Mouse (Mus musculus): ENCODE data around the gene Fa2h. TPM values are rescaled to one million over a fixed set of nuclear protein-coding genes. Genes with fewer than 3 reads are reported as not detected.

The Fa2h gene
- polyA plus RNA-seq, 1 experiment = 0.73 TPM

DNA sequence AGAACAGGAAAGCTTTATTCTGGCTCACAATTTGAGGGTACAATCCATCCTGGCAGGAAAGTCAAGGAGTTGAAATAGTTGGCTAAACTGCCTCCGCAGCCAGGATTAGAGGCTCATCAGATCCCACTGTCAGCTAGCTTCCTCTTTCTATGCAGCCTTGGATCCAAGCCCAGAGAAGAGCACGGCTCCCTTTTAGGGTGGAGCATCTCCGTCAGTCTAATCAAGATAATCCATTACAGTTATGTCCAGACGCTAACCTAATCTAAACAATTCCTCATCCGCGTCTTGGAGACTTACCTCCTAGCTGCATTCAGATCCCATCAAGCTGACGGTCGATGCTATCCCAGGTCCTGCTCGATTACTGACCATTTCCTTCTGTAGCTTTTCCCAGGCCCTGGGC lies 7.7 kb downstream of the Fa2h start:
- TF ChIP-seq CTCF (IDR thresholded peaks at IDR 0.05; ENCODE audit: borderline replicate concordance, control insufficient read depth, extremely low read depth, insufficient read depth, low read length, poor library complexity) = no peak
- TF ChIP-seq POLR2A (IDR thresholded peaks at IDR 0.05; ENCODE audit: control insufficient read depth, extremely low read depth, insufficient read depth, low read length, poor library complexity) = no peak
- DNase-seq = no peak
- peaks cover 4% of the 10 kb centered on the region; the same call in 1 of the 2 replicates for H3K27me3 ChIP-seq (ENCODE audit: control insufficient read depth, insufficient read depth, low read length)
- H3K36me3 ChIP-seq (ENCODE audit: control insufficient read depth, insufficient read depth, low read length) = no peaks in the 10 kb centered on the region
- no peak overlapping the region for H3K27ac ChIP-seq (ENCODE audit: control insufficient read depth, insufficient read depth, low read length)
- H3K4me1 ChIP-seq (replicated peaks; ENCODE audit: control insufficient read depth, insufficient read depth, low read length) = no peaks in the 10 kb centered on the region
- WGBS = 65% methylated on average over 9 of the region's 9 CpGs
- no peak overlapping the region for H3K4me3 ChIP-seq (ENCODE audit: control insufficient read depth, insufficient read depth, low read length)

DNA sequence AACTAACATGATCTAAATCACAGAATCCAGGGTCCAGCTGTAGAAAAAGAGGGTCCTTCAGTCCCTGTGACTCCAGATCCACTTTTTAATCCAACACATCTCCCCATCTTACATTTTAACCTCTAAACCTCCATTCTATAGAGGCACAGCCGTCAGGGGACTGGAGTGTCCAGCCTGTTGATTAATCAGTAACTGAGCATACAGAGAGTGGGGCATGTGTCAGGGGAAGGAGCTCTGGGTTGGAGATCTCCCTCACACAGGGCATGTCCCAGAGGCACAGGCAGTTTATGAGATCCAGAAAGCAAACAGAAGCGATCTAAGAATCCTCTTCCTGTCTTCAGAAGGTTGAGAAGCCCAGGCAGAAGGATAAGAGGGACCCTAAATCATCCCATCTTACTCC lies 9.0 kb downstream of the Fa2h start:
- no peak for TF ChIP-seq CTCF (IDR thresholded peaks at IDR 0.05; ENCODE audit: borderline replicate concordance, control insufficient read depth, extremely low read depth, insufficient read depth, low read length, poor library complexity)
- no peak for TF ChIP-seq POLR2A (IDR thresholded peaks at IDR 0.05; ENCODE audit: control insufficient read depth, extremely low read depth, insufficient read depth, low read length, poor library complexity)
- WGBS = 45% methylated on average over 2 of the region's 2 CpGs
- no peak overlapping the region for H3K4me3 ChIP-seq (ENCODE audit: control insufficient read depth, insufficient read depth, low read length)
- H3K27me3 ChIP-seq (ENCODE audit: control insufficient read depth, insufficient read depth, low read length) = peaks cover 2% of the 10 kb centered on the region; the same call in 1 of the 2 replicates
- no peaks in the 10 kb centered on the region for H3K4me1 ChIP-seq (replicated peaks; ENCODE audit: control insufficient read depth, insufficient read depth, low read length)
- H3K36me3 ChIP-seq (ENCODE audit: control insufficient read depth, insufficient read depth, low read length) = no peaks in the 10 kb centered on the region
- no peak overlapping the region for H3K27ac ChIP-seq (ENCODE audit: control insufficient read depth, insufficient read depth, low read length)
- DNase-seq = no peak

DNA sequence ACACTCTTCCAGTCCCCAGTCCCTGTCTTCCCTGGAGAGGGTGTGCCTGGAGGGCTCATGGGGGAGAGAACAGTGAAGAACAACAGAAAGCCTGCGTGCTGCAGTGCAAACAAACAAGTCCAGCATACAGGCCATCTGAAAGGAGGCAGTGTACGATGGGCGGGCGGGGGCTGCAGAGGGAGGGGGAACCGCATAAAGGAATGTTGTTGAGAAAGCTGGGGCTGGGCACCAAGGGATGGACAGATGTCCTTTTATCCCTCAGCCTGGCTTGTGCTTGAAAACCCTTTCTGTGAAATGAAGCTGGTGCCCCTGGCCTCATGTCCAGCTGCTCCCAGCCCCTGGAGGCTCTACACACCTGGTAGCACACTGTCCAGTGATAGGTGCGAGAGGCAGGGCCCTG lies 18.4 kb downstream of the Fa2h start:
- H3K4me1 ChIP-seq (replicated peaks; ENCODE audit: control insufficient read depth, insufficient read depth, low read length) = no peaks in the 10 kb centered on the region
- no peaks in the 10 kb centered on the region for H3K36me3 ChIP-seq (ENCODE audit: control insufficient read depth, insufficient read depth, low read length)
- DNase-seq = no peak
- H3K27me3 ChIP-seq (ENCODE audit: control insufficient read depth, insufficient read depth, low read length) = no peaks in the 10 kb centered on the region
- WGBS = 94% methylated on average over 6 of the region's 6 CpGs
- TF ChIP-seq POLR2A (IDR thresholded peaks at IDR 0.05; ENCODE audit: control insufficient read depth, extremely low read depth, insufficient read depth, low read length, poor library complexity) = no peak
- no peak for TF ChIP-seq CTCF (IDR thresholded peaks at IDR 0.05; ENCODE audit: borderline replicate concordance, control insufficient read depth, extremely low read depth, insufficient read depth, low read length, poor library complexity)
- no peak overlapping the region for H3K27ac ChIP-seq (ENCODE audit: control insufficient read depth, insufficient read depth, low read length)
- no peak overlapping the region for H3K4me3 ChIP-seq (ENCODE audit: control insufficient read depth, insufficient read depth, low read length)

DNA sequence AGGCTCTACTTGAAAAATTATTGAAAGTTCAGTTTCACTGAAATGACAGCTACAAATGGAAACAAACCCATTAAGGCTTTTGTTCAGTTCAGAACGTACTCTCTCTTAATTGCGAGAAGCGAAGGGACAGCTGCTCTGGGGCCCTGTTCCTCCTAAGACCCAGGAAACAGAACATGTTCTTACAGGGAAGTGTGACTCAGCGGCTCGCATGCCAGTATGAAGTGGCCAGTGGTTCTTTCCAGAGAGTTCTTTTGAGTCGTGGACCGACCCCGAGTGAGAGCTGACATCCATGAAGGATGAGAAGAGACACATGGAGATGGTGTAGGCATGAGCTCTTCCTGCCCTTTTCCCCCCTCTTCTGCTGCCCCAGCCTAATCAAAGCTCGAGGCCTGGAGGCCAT lies 23.9 kb downstream of the Fa2h start:
- Histone ChIP-seq H3K27me3 (ENCODE audit: control insufficient read depth, insufficient read depth, low read length) (no peaks in the 10 kb centered on the region), H3K4me3 (ENCODE audit: control insufficient read depth, insufficient read depth, low read length) (no peak overlapping the region), H3K27ac (ENCODE audit: control insufficient read depth, insufficient read depth, low read length) (no peak overlapping the region), H3K36me3 (ENCODE audit: control insufficient read depth, insufficient read depth, low read length) (no peaks in the 10 kb centered on the region), H3K4me1 (replicated peaks; ENCODE audit: control insufficient read depth, insufficient read depth, low read length) (no peaks in the 10 kb centered on the region)
- no peak for DNase-seq
- TF ChIP-seq CTCF (IDR thresholded peaks at IDR 0.05; ENCODE audit: borderline replicate concordance, control insufficient read depth, extremely low read depth, insufficient read depth, low read length, poor library complexity) (no peak), POLR2A (IDR thresholded peaks at IDR 0.05; ENCODE audit: control insufficient read depth, extremely low read depth, insufficient read depth, low read length, poor library complexity) (no peak)
- WGBS = 80% methylated on average over 9 of the region's 9 CpGs

DNA sequence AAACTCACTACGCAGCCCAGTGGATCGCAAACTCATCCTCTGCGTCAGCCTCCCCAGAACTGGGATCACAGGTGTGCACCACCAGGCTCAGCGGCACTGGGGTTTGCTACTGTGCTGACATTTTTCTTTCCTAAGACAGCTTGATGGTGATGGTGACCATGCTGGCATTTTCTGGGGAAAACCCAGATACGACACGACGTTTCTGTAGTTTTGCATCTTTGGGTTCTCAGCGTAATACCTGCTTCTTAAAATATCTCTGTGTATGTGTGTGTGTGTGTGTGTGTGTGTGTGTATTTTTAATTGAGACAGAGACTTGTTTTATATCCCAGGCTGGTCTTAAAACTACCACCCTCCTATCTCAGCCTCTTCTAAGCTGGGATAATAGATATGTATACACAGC lies 26.3 kb downstream of the Fa2h start:
- no peak overlapping the region for H3K4me3 ChIP-seq (ENCODE audit: control insufficient read depth, insufficient read depth, low read length)
- TF ChIP-seq POLR2A (IDR thresholded peaks at IDR 0.05; ENCODE audit: control insufficient read depth, extremely low read depth, insufficient read depth, low read length, poor library complexity) (no peak), CTCF (IDR thresholded peaks at IDR 0.05; ENCODE audit: borderline replicate concordance, control insufficient read depth, extremely low read depth, insufficient read depth, low read length, poor library complexity) (no peak)
- no peaks in the 10 kb centered on the region for H3K36me3 ChIP-seq (ENCODE audit: control insufficient read depth, insufficient read depth, low read length)
- H3K4me1 ChIP-seq (replicated peaks; ENCODE audit: control insufficient read depth, insufficient read depth, low read length) = no peaks in the 10 kb centered on the region
- H3K27me3 ChIP-seq (ENCODE audit: control insufficient read depth, insufficient read depth, low read length) = no peaks in the 10 kb centered on the region
- 94% methylated on average over 8 of the region's 8 CpGs for WGBS
- DNase-seq = no peak
- H3K27ac ChIP-seq (ENCODE audit: control insufficient read depth, insufficient read depth, low read length) = no peak overlapping the region

DNA sequence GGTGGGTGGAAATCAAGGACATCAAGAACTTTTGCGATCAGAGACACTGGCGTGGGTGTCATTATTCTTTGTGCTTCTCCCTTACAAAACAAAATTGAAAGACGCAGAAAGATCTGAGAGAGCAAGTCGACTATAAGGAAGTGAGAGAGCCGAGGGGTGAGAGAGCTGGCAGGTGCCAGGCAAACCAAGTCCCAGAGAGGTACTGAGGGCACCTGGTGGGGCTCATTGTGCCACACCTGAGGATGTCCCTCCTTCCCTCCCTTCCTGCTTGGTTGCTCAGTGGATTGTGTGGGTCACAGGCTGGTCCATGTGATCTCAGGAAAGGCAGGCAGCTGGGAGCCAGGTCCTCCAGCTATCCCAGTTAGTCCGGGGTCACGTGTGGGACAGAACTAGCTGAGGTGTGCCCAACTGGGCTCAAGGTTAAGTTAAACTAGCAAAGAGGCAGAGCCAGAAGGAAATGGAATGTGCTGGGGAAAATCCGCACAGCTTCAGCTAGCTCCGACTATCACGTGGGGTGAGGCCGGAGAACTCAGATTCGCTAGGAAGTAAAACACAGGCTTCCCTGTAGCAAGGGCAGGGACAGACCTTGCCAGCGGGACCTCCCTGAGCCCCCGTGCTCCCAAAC lies 26.9 kb downstream of the Fa2h start:
- Histone ChIP-seq H3K4me3 (ENCODE audit: control insufficient read depth, insufficient read depth, low read length) (no peak overlapping the region), H3K4me1 (replicated peaks; ENCODE audit: control insufficient read depth, insufficient read depth, low read length) (no peaks in the 10 kb centered on the region), H3K36me3 (ENCODE audit: control insufficient read depth, insufficient read depth, low read length) (no peaks in the 10 kb centered on the region), H3K27me3 (ENCODE audit: control insufficient read depth, insufficient read depth, low read length) (no peaks in the 10 kb centered on the region), H3K27ac (ENCODE audit: control insufficient read depth, insufficient read depth, low read length) (no peak overlapping the region)
- TF ChIP-seq CTCF (IDR thresholded peaks at IDR 0.05; ENCODE audit: borderline replicate concordance, control insufficient read depth, extremely low read depth, insufficient read depth, low read length, poor library complexity) = no peak
- no peak for TF ChIP-seq POLR2A (IDR thresholded peaks at IDR 0.05; ENCODE audit: control insufficient read depth, extremely low read depth, insufficient read depth, low read length, poor library complexity)
- no peak for DNase-seq
- 50% methylated on average over 14 of the region's 14 CpGs for WGBS

DNA sequence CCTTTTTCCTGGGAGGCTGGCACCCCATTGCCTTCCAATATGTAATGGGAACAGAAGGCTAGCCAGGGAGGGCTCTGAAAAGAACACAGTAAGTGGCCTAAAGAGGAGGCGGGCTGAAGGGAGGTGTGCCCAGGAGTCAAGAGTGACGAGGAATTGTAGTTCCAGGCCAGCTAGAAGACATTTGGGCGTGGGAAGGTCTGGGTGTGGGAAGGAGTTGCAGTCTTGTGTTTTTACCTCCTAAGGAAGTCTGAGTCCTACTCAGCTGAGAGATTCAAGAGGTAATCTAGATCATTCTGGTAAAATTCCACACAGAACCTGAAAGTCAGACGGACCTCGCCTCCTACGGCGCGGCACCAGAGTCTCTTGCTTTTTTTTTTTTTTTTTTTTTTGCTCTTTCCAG lies 30.1 kb downstream of the Fa2h start:
- TF ChIP-seq POLR2A (IDR thresholded peaks at IDR 0.05; ENCODE audit: control insufficient read depth, extremely low read depth, insufficient read depth, low read length, poor library complexity) (no peak), CTCF (IDR thresholded peaks at IDR 0.05; ENCODE audit: borderline replicate concordance, control insufficient read depth, extremely low read depth, insufficient read depth, low read length, poor library complexity) (no peak)
- Histone ChIP-seq H3K4me1 (replicated peaks; ENCODE audit: control insufficient read depth, insufficient read depth, low read length) (no peaks in the 10 kb centered on the region), H3K36me3 (ENCODE audit: control insufficient read depth, insufficient read depth, low read length) (no peaks in the 10 kb centered on the region), H3K27me3 (ENCODE audit: control insufficient read depth, insufficient read depth, low read length) (no peaks in the 10 kb centered on the region), H3K27ac (ENCODE audit: control insufficient read depth, insufficient read depth, low read length) (no peak overlapping the region), H3K4me3 (ENCODE audit: control insufficient read depth, insufficient read depth, low read length) (no peak overlapping the region)
- DNase-seq = no peak
- WGBS = 89% methylated on average over 8 of the region's 8 CpGs
